Comparison of ENCODE assay signal across 9 mouse cellular contexts in the genomic region with DNA sequence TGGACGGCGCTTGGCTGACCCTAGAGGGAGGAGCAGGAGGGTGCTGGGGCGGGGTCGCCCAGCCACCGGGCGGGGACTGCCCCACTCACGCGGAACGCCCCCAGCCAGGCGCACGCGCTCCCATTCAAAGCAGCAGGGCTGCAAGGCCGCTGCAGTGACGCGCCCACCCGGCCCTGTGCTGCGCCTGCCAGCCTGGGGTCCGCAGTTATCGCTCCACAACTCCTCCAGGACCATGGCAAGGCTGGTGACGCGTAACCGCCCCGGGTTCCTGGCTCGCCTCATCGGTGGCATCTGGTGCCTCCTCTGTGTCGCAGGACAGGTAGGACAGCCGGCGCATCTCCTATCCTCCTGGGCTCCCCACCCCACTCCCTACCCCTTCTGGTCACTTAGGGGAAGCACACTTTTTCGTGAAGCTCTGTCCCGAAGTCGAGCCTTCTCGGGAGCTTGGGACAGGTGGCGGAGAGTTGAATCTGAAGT. TPM values are rescaled to one million over a fixed set of nuclear protein-coding genes. Genes with fewer than 3 reads are reported as not detected.
A peak's percentile ranks its signal among the peaks of the same experiment; 100 is the strongest.
DNase-seq lines count a peak whose midpoint lies in the region; ATAC-seq and TF ChIP-seq lines count a peak whose summit lies in the region.
"Had no signal": no experiment of that assay in that cellular context is flagged by ENCODE, and none has a peak within 500 bp of the region (broad histone marks: within the 10 kb centered on the region; RNA-seq: fewer than 3 reads in every experiment).

No protein-coding gene starts in this region.

- no peaks in the 10 kb centered on the region for H3K4me1 ChIP-seq in embryonic fibroblast, embryonic 13.5 days (ENCODE audit: control insufficient read depth, insufficient read depth, low read length)
- H3K4me1 ChIP-seq in lung, postnatal 0 days (ENCODE audit: insufficient read depth, low read depth, low read length) = no peaks in the 10 kb centered on the region

- no peak overlapping the region for H3K27ac ChIP-seq in embryonic fibroblast, embryonic 13.5 days (ENCODE audit: insufficient read depth, low read length)
- peak overlapping the region; percentile 61 for H3K27ac ChIP-seq in lung, postnatal 0 days (ENCODE audit: low read length)

- TF ChIP-seq CTCF in embryonic fibroblast, embryonic 13.5 days (IDR thresholded peaks at IDR 0.05; ENCODE audit: borderline replicate concordance, insufficient read depth, low read length) = no peak
- TF ChIP-seq CTCF in lung, postnatal 0 days (IDR thresholded peaks at IDR 0.05) = peak; percentile 49

- H3K27me3 ChIP-seq in lung, postnatal 0 days (replicated peaks; ENCODE audit: insufficient read depth, low read length) = no peaks in the 10 kb centered on the region

- no peaks in the 10 kb centered on the region for H3K36me3 ChIP-seq in lung, postnatal 0 days (ENCODE audit: insufficient read depth, low read length)

- peak; percentile 34 to 49 for DNase-seq in layer of hippocampus, postnatal 10 days (ENCODE audit: low spot score in 2 of 2)
- no peak for DNase-seq in layer of hippocampus, adult 11-12 months (ENCODE audit: low spot score)
- peak; percentile 36 to 41 for DNase-seq in heart, postnatal 14 days
- DNase-seq in layer of hippocampus, postnatal 14 days (ENCODE audit: low spot score in 2 of 2) = peak; percentile 8 to 29
- DNase-seq in lung, postnatal 0 days (ENCODE audit: low spot score) = peak; percentile 69
- peak; percentile 14 for DNase-seq in right cerebral cortex, adult 18-20 months
- DNase-seq in T-cell, adult 2 months (ENCODE audit: low spot score) = no peak

- no peaks in the 10 kb centered on the region for H3K9me3 ChIP-seq in lung, postnatal 0 days (ENCODE audit: low read length)

- peak; percentile 91 for ATAC-seq in lung, postnatal 0 days

- intact Hi-C loops in heart, postnatal 14 days (cut with DNase I) = no loop called here

- under 1% methylated on average over 32 of the region's 33 CpGs for WGBS in lung, postnatal 0 days

- TF ChIP-seq POLR2A in embryonic fibroblast, embryonic 13.5 days (IDR thresholded peaks at IDR 0.05; ENCODE audit: low read depth, low read length) = no peak

- H3K9ac ChIP-seq in lung, postnatal 0 days (replicated peaks; ENCODE audit: low read depth) = peak overlapping the region; percentile 29; the same call in 1 of the 2 replicates

- peak overlapping the region; percentile 96 for H3K4me2 ChIP-seq in lung, postnatal 0 days (replicated peaks; ENCODE audit: low read depth, low read length)

- H3K4me3 ChIP-seq in embryonic fibroblast, embryonic 13.5 days (ENCODE audit: insufficient read depth, low read length) = peak overlapping the region; percentile 44
- H3K4me3 ChIP-seq in lung, postnatal 0 days (ENCODE audit: low read depth, low read length) = peak overlapping the region; percentile 51

- no peak for TF ChIP-seq EP300 in lung, postnatal 0 days (IDR thresholded peaks at IDR 0.05)

RNA-seq across cellular contexts. Expression of a gene that starts 0.3 kb away (rescaled TPM):
- total RNA-seq in layer of hippocampus, postnatal 10 days (2021) = 10 to 100 TPM; 11.4 to 11.5 TPM
- polyA plus RNA-seq in embryonic fibroblast, embryonic 13.5 days (2011; ENCODE audit: insufficient read length, low read depth, missing spikeins) = 19.7 and 30.0 TPM in 2 replicates
- total RNA-seq in heart, postnatal 14 days (2021) = 1 to 10 TPM; 3.8 to 4.9 TPM
- 10 to 100 TPM in 1 of 2 experiments, 1 to 10 TPM in 1; 9.6 to 13.2 TPM for total RNA-seq in layer of hippocampus, postnatal 14 days (2021)
- 5.2 and 8.3 TPM in 2 replicates for polyA plus RNA-seq in lung, postnatal 0 days (2015; fragmentation: Nextera tagmentation; extraction: Ambion mirVana)
- total RNA-seq: MEL had no signal

Comparison
In these comparisons a context has a peak if more than half of its experiments do, and no peak if none do; other contexts are left out.
1. DNase-seq: peak in layer of hippocampus, postnatal 10 days (2 of 2), heart, postnatal 14 days (2 of 2), layer of hippocampus, postnatal 14 days (2 of 2), lung, postnatal 0 days (single experiment) and right cerebral cortex, adult 18-20 months (single experiment); none in layer of hippocampus, adult 11-12 months (single experiment) and T-cell, adult 2 months (single experiment).